Mouse (Mus musculus) limb, embryonic 14.5 days (tissue): Measurements from ENCODE around the gene Lkaaear1. TPM values are rescaled to one million over a fixed set of nuclear protein-coding genes. Genes with fewer than 3 reads are reported as not detected.

Experiments used
- ATAC-seq: fragments of 200-750 bp; cut with Nextera tagmentation; 2 replicates; pipeline ENCODE4 v1.8.0; 2017; ENCODE audit warnings: low read depth, moderate number of reproducible peaks, moderate TSS enrichment; ENCODE audit not compliant: low FRiP score
- DNase-seq: peaks from one replicate; pipeline ENCODE4 v3.0.0-alpha.2; 2015; ENCODE audit warnings: low spot score
- H3K27ac ChIP-seq: fragments of 300-500 bp; sonication (generic); replicated peaks from 2 replicates; pipeline ENCODE4 v1.5.1; 2014; ENCODE audit warnings: low read depth, mild to moderate bottlenecking, low read length, moderate library complexity, mixed read lengths
- H3K27me3 ChIP-seq: fragments of 300-500 bp; sonication (generic); 2 replicates; pipeline ENCODE4 v1.6.1; 2014; ENCODE audit warnings: low read length, mixed read lengths; ENCODE audit not compliant: control insufficient read depth, insufficient read depth
- H3K36me3 ChIP-seq: fragments of 300-500 bp; sonication (generic); 2 replicates; pipeline ENCODE4 v1.6.1; 2014; ENCODE audit warnings: mild to moderate bottlenecking, low read length, moderate library complexity, mixed read lengths; ENCODE audit not compliant: control insufficient read depth, insufficient read depth
- H3K4me1 ChIP-seq: fragments of 300-500 bp; sonication (generic); 2 replicates; pipeline ENCODE4 v1.6.1; 2014; ENCODE audit warnings: antibody characterized with exemption, low read length, mixed read lengths; ENCODE audit not compliant: control insufficient read depth, insufficient read depth
- H3K4me2 ChIP-seq: fragments of 300-500 bp; sonication (generic); replicated peaks from 2 replicates; pipeline ENCODE4 v1.6.1; 2014; ENCODE audit warnings: low read depth, mild to moderate bottlenecking, low read length, moderate library complexity; ENCODE audit not compliant: severe bottlenecking
- H3K4me3 ChIP-seq: fragments of 300-500 bp; sonication (generic); replicated peaks from 2 replicates; pipeline ENCODE4 v1.5.1; 2014; ENCODE audit warnings: low read length
- H3K9ac ChIP-seq: fragments of 300-500 bp; sonication (generic); 2 replicates; pipeline ENCODE4 v1.6.1; 2014; ENCODE audit warnings: mild to moderate bottlenecking, low read depth, low read length, moderate library complexity; ENCODE audit not compliant: severe bottlenecking
- H3K9me3 ChIP-seq: fragments of 300-500 bp; sonication (generic); 2 replicates; pipeline ENCODE4 v1.6.1; 2016; ENCODE audit warnings: low read length; ENCODE audit not compliant: control insufficient read depth
- POLR2A ChIP-seq: fragments of 200-500 bp; IDR thresholded peaks from 2 replicates; pipeline ENCODE4 v1.8.0; 2012; ENCODE audit warnings: inconsistent platforms, mild to moderate bottlenecking, moderate library complexity, borderline replicate concordance; ENCODE audit not compliant: insufficient read depth, insufficient read length; ENCODE audit errors: extremely low read depth
- WGBS: fragments of 180-500 bp; shearing (Covaris S2); extraction: QIAGEN DNeasy Blood & Tissue Kit; methylation state at CpG from one replicate; pipeline ENCODE4 v1.1.7; 2014; 5-methylcytosine and 5-hydroxymethylcytosine counted together
- polyA plus RNA-seq, 2 experiments: library from polyadenylated mRNA; depleted of rRNA in 1 of 2; stranded (reverse) in 1 of 2; unstranded in 1 of 2; fragments of >200 nt; fragmentation: Nextera tagmentation in 1 of 2; extraction: Ambion mirVana in 1 of 2; gene quantifications; 2 replicates each; pipeline versions ENCODE4 v1.2.1 to v1.2.3; 2012 to 2014

The Lkaaear1 gene
- polyA plus RNA-seq (2012; rRNA removed) (not detected in 2 replicates), polyA plus RNA-seq (2014; fragmentation: Nextera tagmentation; extraction: Ambion mirVana) (not detected in 2 replicates)

DNA sequence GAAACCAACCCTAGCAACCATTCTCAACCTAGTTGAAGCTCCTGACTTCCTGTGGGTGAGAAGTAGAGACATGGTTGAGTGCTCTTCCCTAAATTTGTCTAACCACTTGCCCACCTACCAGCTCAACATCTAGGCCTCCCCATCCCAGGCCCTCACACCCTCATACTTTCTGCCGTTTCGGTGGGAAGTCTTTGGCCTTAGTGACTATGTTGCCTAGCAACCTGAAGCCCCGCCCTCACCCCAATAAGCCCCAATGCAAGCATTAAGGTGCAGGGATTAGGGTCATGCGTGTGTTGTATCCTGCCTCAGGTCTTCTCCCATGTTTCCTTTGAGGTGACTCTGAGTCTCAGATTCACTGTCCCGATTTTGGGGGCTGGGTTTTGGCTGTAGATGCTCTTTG lies at the start of gene Lkaaear1:
Lkaaear1 (minus strand) TSS at position 202 of the 400 bp plus-strand sequence.
- H3K9ac ChIP-seq = no peak within 1 kb of the TSS
- H3K4me3 ChIP-seq = no peak within 1 kb of the TSS
- H3K36me3 ChIP-seq = no peaks in the 10 kb centered on the region
- H3K4me1 ChIP-seq = 0 out of 2 replicates have a peak, but pooled peaks cover 3% of the 10 kb centered on the region
- 56% methylated on average over 5 of the region's 5 CpGs for WGBS
- TF ChIP-seq POLR2A = no peak
- DNase-seq = no peak
- no peaks in the 10 kb centered on the region for H3K27me3 ChIP-seq
- no peaks in the 10 kb centered on the region for H3K9me3 ChIP-seq
- no peak within 1 kb of the TSS for H3K27ac ChIP-seq
- H3K4me2 ChIP-seq = no peak within 1 kb of the TSS
- no peak for ATAC-seq

DNA sequence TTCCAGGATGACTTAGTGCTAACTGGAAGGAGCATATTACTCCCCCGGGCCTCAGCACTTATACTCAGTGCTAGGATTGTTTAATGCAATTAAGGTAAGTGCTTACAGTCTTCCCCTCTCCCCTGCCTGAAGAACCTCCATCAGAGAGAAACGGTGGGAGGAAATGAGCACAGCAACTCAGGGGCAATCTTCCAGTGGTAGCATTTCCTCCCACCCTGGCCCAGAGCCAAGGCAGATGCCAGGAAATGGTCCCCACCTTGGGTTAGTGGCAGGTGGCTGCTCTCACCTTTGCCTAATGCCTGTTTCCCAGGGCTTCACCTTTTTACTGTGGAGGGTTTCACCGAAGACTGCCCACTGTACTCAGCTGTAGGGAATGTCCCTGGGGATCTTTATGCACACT lies 31.8 kb upstream of the Lkaaear1 start:
- no peaks in the 10 kb centered on the region for H3K27me3 ChIP-seq
- H3K36me3 ChIP-seq = no peaks in the 10 kb centered on the region
- no peak overlapping the region for H3K4me2 ChIP-seq
- H3K9me3 ChIP-seq = no peaks in the 10 kb centered on the region
- no peak overlapping the region for H3K4me3 ChIP-seq
- no peak overlapping the region for H3K9ac ChIP-seq
- ATAC-seq (no peak), DNase-seq (no peak)
- 48% methylated on average over 3 of the region's 3 CpGs for WGBS
- H3K4me1 ChIP-seq = peaks cover 5% of the 10 kb centered on the region; the same call in 1 of the 2 replicates
- no peak overlapping the region for H3K27ac ChIP-seq
- no peak for TF ChIP-seq POLR2A

DNA sequence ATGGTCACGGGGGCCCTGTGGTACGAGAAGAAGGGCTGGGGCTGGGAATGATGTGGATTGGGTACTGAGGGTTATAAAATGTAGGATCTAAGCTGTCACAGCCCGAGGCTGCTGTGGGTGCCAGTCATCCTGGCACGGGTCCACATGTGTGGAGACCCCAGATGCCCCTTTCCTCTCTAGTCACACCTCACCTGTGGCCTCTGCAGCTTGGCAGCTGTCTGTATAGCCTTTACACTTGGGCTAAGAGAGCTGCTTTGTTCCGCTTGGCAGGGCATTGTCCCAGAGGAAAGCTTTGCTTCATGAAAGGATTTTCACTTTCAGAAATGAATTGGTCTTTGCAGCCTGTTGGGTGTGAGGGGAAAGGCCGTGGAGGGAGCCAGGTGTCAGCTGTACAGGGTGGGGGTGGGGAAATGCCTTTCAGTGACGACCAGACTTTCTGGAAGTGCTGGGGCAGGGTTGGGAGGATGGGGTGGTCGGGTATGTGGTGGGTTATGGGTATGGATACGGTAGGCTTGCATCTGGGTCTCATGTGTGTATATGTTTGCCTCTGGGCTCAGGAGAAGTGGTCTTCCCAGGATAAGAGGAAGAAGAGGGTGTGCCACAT lies 29.5 kb upstream of the Lkaaear1 start:
- H3K27ac ChIP-seq = no peak overlapping the region
- no peak overlapping the region for H3K4me2 ChIP-seq
- H3K27me3 ChIP-seq = no peaks in the 10 kb centered on the region
- DNase-seq (no peak), ATAC-seq (no peak)
- no peak overlapping the region for H3K4me3 ChIP-seq
- no peak for TF ChIP-seq POLR2A
- H3K9ac ChIP-seq = no peak overlapping the region
- 40% methylated on average over 9 of the region's 9 CpGs for WGBS
- H3K4me1 ChIP-seq = peaks cover 5% of the 10 kb centered on the region; the same call in 1 of the 2 replicates
- no peaks in the 10 kb centered on the region for H3K36me3 ChIP-seq
- no peaks in the 10 kb centered on the region for H3K9me3 ChIP-seq

DNA sequence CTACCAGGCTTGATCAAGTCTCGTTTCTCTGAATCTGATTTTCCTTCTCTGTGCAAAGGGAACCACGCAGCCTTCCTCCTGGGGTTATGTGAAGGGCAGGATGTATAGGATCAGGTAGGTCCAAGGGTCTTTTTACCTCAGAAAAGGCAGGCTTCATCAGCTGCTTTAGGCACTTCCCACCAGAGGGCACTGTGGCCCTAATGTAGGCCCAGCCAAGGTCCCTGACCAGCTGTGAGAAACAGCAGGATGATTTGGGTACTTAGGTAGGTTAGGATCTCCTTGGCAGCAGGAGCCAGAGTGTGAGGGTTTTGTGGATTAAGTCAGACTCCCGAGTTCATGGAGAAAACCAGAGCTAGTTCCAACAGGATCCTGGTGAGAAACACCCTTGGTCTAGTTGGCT lies 24.0 kb upstream of the Lkaaear1 start:
- Histone ChIP-seq H3K9ac (no peak overlapping the region), H3K4me2 (no peak overlapping the region), H3K4me3 (no peak overlapping the region), H3K9me3 (no peaks in the 10 kb centered on the region), H3K4me1 (no peaks in the 10 kb centered on the region; the same call in 1 of the 2 replicates), H3K27ac (no peak overlapping the region), H3K36me3 (no peaks in the 10 kb centered on the region), H3K27me3 (no peaks in the 10 kb centered on the region)
- DNase-seq (peak; percentile 4), ATAC-seq (no peak)
- TF ChIP-seq POLR2A = no peak
- 18% methylated on average over 3 of the region's 3 CpGs for WGBS

DNA sequence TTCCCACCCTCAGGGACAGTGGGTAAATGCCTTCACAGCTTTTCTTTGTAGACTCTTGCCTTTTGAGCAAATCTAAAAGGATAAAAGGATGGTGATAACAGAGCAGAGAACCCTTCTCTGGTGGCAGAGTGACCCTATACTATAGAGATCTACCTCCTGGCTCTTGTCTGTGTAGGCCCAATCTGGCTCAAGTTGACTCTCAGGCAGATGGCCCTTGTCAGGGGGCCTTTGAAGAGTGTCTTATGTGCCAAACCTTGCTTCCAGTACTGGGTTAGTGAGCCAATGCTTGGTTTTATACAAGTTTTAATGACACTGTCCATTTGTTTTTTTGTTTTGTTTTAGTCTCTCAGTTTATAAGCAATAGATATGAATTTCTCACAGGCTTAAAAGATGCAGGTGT lies 23.0 kb upstream of the Lkaaear1 start:
- Histone ChIP-seq H3K27me3 (no peaks in the 10 kb centered on the region), H3K4me3 (no peak overlapping the region), H3K4me2 (no peak overlapping the region), H3K9ac (no peak overlapping the region), H3K27ac (no peak overlapping the region), H3K36me3 (no peaks in the 10 kb centered on the region), H3K9me3 (no peaks in the 10 kb centered on the region), H3K4me1 (no peaks in the 10 kb centered on the region)
- ATAC-seq (no peak), DNase-seq (no peak)
- TF ChIP-seq POLR2A = no peak

DNA sequence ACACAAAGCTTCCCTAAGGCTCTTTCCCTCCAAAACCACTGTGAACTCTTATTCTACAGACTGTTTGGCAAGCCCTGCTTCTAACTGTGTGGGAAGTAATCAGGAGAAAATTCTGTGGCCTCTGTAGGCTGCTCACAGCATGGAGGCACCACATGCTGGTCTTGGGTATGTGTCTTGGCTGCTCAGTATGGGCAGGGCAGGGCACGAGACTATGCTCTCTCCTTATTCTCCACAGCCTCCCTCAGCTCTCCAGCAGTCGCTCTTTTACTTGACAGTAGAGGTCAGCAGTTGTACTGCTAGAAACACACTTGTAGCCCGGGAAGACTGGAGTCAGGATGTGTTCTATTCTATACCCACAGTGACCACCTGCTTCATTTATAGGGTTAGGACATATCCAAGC lies 21.8 kb upstream of the Lkaaear1 start:
- H3K27ac ChIP-seq = no peak overlapping the region
- TF ChIP-seq POLR2A = no peak
- no peaks in the 10 kb centered on the region for H3K27me3 ChIP-seq
- no peak for DNase-seq
- H3K4me1 ChIP-seq = no peaks in the 10 kb centered on the region; the same call in 1 of the 2 replicates
- H3K4me2 ChIP-seq = no peak overlapping the region
- H3K9ac ChIP-seq = no peak overlapping the region
- 30% methylated on average over 3 of the region's 3 CpGs for WGBS
- H3K4me3 ChIP-seq = no peak overlapping the region
- ATAC-seq = no peak
- no peaks in the 10 kb centered on the region for H3K36me3 ChIP-seq
- H3K9me3 ChIP-seq = no peaks in the 10 kb centered on the region
